Mouse (Mus musculus) ovary, postnatal 14 days (tissue): Measurements from ENCODE around the gene Olfr1564.
"Not testable (repeated sequence)": the region's sequence is repeated elsewhere in the genome, so short reads cannot be mapped to it uniquely, and the experiment has no call there.

Source experiments
- DNase-seq: peaks from one replicate; pipeline ENCODE4 v3.0.0; 2022; ENCODE audit warnings: low spot score

Gene Olfr1564

GRCm38 (mm10) chr17:33221590-33221989, at the start of gene Olfr1564:
Gene Olfr1564, minus strand, starts transcription at chr17:33221690.
- no peak for DNase-seq

- DNase-seq: no peak
Observed at GRCm38 (mm10) chr17:33268907-33269306, 47.4 kb upstream of the Olfr1564 start.

GRCm38 (mm10) chr17:33264376-33264775, 42.9 kb upstream of the Olfr1564 start, which contains the start of gene Olfr63:
Gene Olfr63, plus strand, starts transcription at chr17:33264676.
- no peak for DNase-seq

DNA sequence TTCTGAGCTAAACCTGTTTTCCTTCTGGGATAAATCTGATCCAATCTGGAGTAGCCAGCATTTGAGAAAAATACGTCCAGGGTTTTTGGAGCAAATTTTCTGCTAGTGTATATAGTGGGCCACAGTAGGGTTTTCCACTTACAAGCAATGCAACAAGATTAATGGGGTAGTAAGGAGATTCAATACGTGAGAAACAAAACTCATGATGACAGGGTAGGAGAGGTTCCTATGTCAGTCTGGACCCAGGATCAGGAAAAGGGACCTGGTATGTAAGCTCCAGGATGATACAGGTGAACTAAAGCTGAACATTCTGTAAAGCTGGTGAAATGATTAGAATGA, 33.8 kb upstream of the Olfr1564 start:
- DNase-seq: not testable (repeated sequence)

- DNase-seq: not testable (repeated sequence)
Observed at GRCm38 (mm10) chr17:33254530-33255318, 33.2 kb upstream of the Olfr1564 start, which contains the start of gene Zfp955a. Gene Zfp955a, minus strand, starts transcription at chr17:33255145.

DNA sequence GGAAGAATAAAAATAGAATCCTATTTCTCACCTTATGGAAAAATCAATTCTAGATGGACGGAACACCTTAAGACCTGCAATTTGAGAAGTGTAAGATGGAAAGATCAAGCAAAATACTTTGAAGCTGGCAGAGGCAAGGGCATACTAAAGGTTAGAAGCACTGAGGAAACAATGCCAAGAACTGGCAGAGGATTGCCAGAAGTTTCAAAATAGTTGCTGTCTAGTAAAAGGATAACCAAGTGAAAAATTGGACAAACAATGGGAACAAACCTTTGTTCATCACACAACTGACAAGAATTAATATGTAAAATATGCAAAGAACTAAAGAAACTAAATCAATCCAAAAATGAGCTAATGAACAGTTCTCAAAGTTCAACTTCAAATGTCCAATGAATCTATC, 15.2 kb upstream of the Olfr1564 start:
- DNase-seq: not testable (repeated sequence)

- not testable (repeated sequence) for DNase-seq
Observed at GRCm38 (mm10) chr17:33191002-33191401, 30.5 kb downstream of the Olfr1564 start, which contains the start of gene Olfr239. Gene Olfr239, plus strand, starts transcription at chr17:33191302.

DNA sequence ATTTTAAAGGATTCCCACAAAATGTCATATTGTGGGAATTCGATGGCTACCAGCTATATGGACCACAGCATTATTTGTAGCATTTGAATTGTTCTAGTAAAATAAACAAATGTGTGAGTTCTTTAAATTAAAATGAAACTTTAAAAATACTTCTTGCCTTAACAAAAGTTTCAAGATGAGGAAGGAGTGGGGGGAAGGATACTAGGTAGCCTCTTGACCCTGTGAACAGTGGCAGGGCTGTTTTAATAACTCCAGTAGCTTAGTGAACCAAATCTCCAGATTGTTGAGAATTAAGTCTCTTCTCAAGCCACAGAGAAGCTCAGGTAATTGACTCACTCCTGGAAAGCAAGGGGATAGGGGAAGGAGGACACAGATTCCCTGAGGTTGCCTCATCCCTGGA, 53.3 kb downstream of the Olfr1564 start, which contains the start of gene Olfr55:
TSS of gene Olfr55 (plus strand) at position 301 of the 400 bp plus-strand sequence.
- DNase-seq: not testable (repeated sequence)
